Mouse (Mus musculus) heart, embryonic 15.5 days (tissue): ENCODE data around the gene Ccdc148. TPM values are rescaled to one million over a fixed set of nuclear protein-coding genes. Genes with fewer than 3 reads are reported as not detected.

ENCODE experiments used
- ATAC-seq: fragments of 200-750 bp; cut with Nextera tagmentation; replicated peaks from 2 replicates; pipeline ENCODE4 v1.8.0; 2017; ENCODE audit warnings: low read depth, moderate TSS enrichment; ENCODE audit not compliant: insufficient number of reproducible peaks, insufficient read depth, low FRiP score
- H3K27ac ChIP-seq: fragments of 300-500 bp; sonication (generic); 2 replicates; pipeline ENCODE4 v1.5.1; 2015; ENCODE audit warnings: mild to moderate bottlenecking, inconsistent platforms
- H3K27me3 ChIP-seq: fragments of 300-500 bp; sonication (generic); 2 replicates; pipeline ENCODE4 v1.6.1; 2015; ENCODE audit warnings: inconsistent platforms
- H3K36me3 ChIP-seq: fragments of 300-500 bp; sonication (generic); 2 replicates; pipeline ENCODE4 v1.6.1; 2015; ENCODE audit warnings: mild to moderate bottlenecking, inconsistent platforms
- H3K4me1 ChIP-seq: fragments of 300-500 bp; sonication (generic); replicated peaks from 2 replicates; pipeline ENCODE4 v1.6.1; 2015; ENCODE audit warnings: inconsistent platforms
- H3K4me2 ChIP-seq: fragments of 300-500 bp; sonication (generic); 2 replicates; pipeline ENCODE4 v1.6.1; 2015; ENCODE audit warnings: inconsistent platforms, mild to moderate bottlenecking, moderate library complexity
- H3K4me3 ChIP-seq: fragments of 300-500 bp; sonication (generic); 2 replicates; pipeline ENCODE4 v1.5.1; 2015; ENCODE audit warnings: mild to moderate bottlenecking, inconsistent platforms
- H3K9ac ChIP-seq: fragments of 300-500 bp; sonication (generic); 2 replicates; pipeline ENCODE4 v1.6.1; 2015; ENCODE audit warnings: mild to moderate bottlenecking, inconsistent platforms
- H3K9me3 ChIP-seq: fragments of 300-500 bp; sonication (generic); replicated peaks from 2 replicates; pipeline ENCODE4 v1.6.1; 2016; ENCODE audit warnings: inconsistent platforms
- WGBS: fragments of 180-500 bp; shearing (Covaris S2); methylation state at CpG from one replicate; pipeline ENCODE4 v1.1.7; 2015; ENCODE audit warnings: mixed read lengths; 5-methylcytosine and 5-hydroxymethylcytosine counted together
- polyA plus RNA-seq: library from polyadenylated mRNA; unstranded; fragments of >200 nt; fragmentation: Nextera tagmentation; extraction: Ambion mirVana; gene quantifications from 2 replicates; pipeline ENCODE4 v1.2.1, GENCODE M21; 2015

The Ccdc148 gene
- polyA plus RNA-seq: 0.94 and 1.2 TPM in 2 replicates

DNA sequence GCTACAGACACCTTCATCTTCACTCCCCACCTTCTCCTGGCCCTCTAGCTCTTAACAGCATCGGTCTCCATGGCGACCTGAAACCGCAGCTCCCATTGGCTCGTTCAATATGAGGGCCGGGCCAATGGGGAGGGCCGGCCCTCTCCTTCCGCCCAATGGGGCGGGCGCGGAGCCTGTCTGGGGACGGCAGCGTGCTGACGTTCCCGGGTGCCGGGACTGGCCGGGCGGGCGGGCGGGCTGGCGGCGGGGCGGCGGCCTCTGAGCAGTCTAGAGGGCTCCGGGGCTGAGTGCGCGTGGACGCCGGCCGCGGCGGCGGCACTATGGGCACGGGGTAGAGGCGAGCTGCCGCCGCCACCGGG is at the start of gene Ccdc148, which contains the start of gene Pkp4:
TSS of gene Ccdc148 (minus strand) at position 79 of the 359 bp plus-strand sequence.
TSS of gene Pkp4 (plus strand) at position 246 of the 359 bp plus-strand sequence.
- peaks cover 15% of the 10 kb centered on the region for H3K4me1 ChIP-seq
- peak within 1 kb of the TSS; percentile 76 for H3K4me2 ChIP-seq
- H3K4me3 ChIP-seq: peak within 1 kb of the TSS; percentile 96
- WGBS: under 1% methylated on average over 33 of the region's 37 CpGs
- H3K36me3 ChIP-seq: no peaks in the 10 kb centered on the region
- peak; percentile 95 for ATAC-seq
- H3K27ac ChIP-seq: peak within 1 kb of the TSS; percentile 98
- no peaks in the 10 kb centered on the region for H3K27me3 ChIP-seq
- H3K9ac ChIP-seq: peak within 1 kb of the TSS; percentile 96
- H3K9me3 ChIP-seq: no peaks in the 10 kb centered on the region

DNA sequence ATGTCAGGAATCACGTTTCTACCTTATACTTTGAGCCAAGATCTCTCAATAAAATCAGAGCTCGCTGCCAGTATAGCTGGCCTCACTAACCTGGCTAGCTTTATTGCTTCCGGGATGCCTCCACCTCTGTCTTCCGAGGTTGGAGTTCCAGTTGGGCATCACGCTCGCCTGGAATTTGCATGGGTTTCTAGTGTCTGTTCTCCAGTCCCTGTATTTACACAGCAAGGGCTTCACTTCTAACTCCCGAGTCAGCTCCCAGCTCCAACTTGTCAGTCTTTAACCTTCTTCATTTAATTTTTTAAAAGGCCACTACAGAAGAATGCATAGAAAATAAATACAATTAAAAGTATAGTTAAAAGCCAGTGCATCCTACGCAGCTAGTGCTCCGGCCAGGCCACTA is 47.8 kb upstream of the Ccdc148 start:
- no peaks in the 10 kb centered on the region for H3K9me3 ChIP-seq
- no peaks in the 10 kb centered on the region for H3K27me3 ChIP-seq
- 59% methylated on average over 9 of the region's 9 CpGs for WGBS
- no peak overlapping the region for H3K4me3 ChIP-seq
- no peak overlapping the region for H3K9ac ChIP-seq
- no peaks in the 10 kb centered on the region for H3K36me3 ChIP-seq
- H3K27ac ChIP-seq: peak overlapping the region; percentile 89
- H3K4me2 ChIP-seq: peak overlapping the region; percentile 55; the same call in 1 of the 2 replicates
- peaks cover 44% of the 10 kb centered on the region for H3K4me1 ChIP-seq
- ATAC-seq: no peak

DNA sequence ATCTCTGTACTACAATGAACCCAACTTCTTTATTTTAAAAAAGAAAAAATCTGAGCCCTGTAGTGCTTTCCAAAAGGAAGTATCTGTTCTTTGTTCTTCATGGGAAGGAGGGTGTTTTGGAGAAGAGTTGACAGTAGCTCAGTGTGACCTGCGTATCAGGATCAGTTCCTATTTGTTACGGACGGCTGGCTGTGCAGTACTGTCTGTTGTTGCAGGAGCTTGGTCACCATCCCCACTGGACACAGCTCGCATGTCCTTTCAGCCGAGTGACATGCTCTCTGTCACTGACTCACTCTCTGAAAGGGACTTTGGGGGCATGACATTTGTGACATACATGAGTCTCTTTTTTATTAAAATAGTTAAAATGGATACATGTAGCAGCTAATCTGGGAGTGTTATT is 47.2 kb upstream of the Ccdc148 start:
- Histone ChIP-seq H3K9ac (peak overlapping the region; percentile 21; the same call in 1 of the 2 replicates), H3K4me3 (peak overlapping the region; percentile 21; the same call in 1 of the 2 replicates), H3K36me3 (no peaks in the 10 kb centered on the region), H3K4me2 (peak overlapping the region; percentile 55), H3K9me3 (no peaks in the 10 kb centered on the region), H3K27me3 (no peaks in the 10 kb centered on the region), H3K27ac (peak overlapping the region; percentile 89), H3K4me1 (peaks cover 49% of the 10 kb centered on the region)
- ATAC-seq: 0 out of 2 replicates have a peak, but pooled peaks have one; percentile 36
- 17% methylated on average over 5 of the region's 5 CpGs for WGBS

DNA sequence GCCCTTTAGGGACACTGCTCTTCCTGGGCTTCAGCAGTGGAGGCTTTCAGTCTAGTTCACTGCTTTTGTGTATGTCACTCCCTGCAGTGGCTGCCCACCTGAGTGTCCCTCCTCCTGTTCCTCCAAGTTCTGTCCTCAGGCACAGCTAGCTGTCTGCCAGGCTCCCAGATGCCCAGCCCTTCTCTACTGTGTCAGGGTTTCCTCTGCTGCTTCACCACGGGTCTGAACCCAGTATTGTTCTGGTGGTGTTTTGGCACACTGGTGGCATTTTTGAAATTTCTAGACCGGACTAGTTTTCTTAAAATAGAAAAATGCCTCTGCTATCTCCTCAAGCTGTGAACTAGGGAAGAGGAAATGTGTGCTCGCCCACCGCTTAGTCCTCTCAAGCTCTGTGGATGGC is 46.8 kb upstream of the Ccdc148 start:
- Histone ChIP-seq H3K4me1 (peaks cover 53% of the 10 kb centered on the region), H3K4me2 (peak overlapping the region; percentile 55), H3K27ac (peak overlapping the region; percentile 89), H3K4me3 (peak overlapping the region; percentile 21), H3K27me3 (no peaks in the 10 kb centered on the region), H3K36me3 (no peaks in the 10 kb centered on the region), H3K9me3 (no peaks in the 10 kb centered on the region), H3K9ac (no peak overlapping the region; the same call in 1 of the 2 replicates)
- 9% methylated on average over 4 of the region's 4 CpGs for WGBS
- ATAC-seq: peak; percentile 75

DNA sequence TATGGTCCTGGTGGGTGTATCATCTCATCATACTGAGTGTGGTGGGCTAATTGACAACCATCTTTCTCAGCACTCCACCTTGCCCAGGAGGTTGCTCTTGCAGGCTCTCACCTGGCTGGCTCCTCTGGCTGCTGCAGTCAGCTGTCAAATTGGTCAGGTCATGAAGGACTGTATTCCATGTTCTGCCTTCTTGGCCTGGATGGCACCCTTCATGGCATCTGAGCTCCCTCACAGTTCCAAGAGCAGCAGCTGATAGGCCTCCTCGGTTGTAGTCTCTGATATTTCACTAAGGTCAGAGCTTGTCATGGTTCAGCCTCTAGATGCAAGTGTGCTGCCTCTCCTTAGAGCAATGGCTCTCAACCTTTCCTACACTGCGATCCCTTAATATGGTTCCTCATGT is 45.7 kb upstream of the Ccdc148 start:
- WGBS: 69% methylated on average over 2 of the region's 2 CpGs
- no peak for ATAC-seq
- Histone ChIP-seq H3K4me2 (no peak overlapping the region), H3K27me3 (no peaks in the 10 kb centered on the region), H3K4me3 (no peak overlapping the region), H3K9ac (no peak overlapping the region), H3K36me3 (no peaks in the 10 kb centered on the region), H3K9me3 (no peaks in the 10 kb centered on the region), H3K27ac (peak overlapping the region; percentile 89), H3K4me1 (peaks cover 55% of the 10 kb centered on the region)

DNA sequence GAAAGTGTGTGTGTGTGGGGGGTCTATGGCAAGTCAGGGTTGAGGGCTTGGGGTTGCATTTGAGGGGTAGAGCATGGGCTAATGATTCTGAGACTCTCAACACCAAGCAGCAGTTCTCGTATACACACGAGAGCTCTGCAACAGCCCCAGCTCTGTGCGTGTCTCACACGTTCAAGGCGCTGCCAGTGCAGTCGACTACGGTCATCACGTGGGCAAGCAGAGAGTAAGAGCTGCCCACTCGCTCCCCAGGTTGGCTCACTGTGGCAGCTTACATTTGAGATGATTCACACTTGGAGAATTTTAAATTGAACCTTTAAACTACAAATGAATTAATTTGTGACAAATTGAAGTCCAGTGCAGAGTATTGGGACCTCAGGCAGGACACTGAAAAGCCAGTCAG is 44.6 kb upstream of the Ccdc148 start:
- H3K4me3 ChIP-seq: no peak overlapping the region
- ATAC-seq: no peak
- H3K4me2 ChIP-seq: no peak overlapping the region
- H3K4me1 ChIP-seq: peaks cover 62% of the 10 kb centered on the region
- no peaks in the 10 kb centered on the region for H3K9me3 ChIP-seq
- WGBS: 86% methylated on average over 9 of the region's 9 CpGs
- no peaks in the 10 kb centered on the region for H3K27me3 ChIP-seq
- H3K27ac ChIP-seq: no peak overlapping the region
- no peak overlapping the region for H3K9ac ChIP-seq
- H3K36me3 ChIP-seq: no peaks in the 10 kb centered on the region

DNA sequence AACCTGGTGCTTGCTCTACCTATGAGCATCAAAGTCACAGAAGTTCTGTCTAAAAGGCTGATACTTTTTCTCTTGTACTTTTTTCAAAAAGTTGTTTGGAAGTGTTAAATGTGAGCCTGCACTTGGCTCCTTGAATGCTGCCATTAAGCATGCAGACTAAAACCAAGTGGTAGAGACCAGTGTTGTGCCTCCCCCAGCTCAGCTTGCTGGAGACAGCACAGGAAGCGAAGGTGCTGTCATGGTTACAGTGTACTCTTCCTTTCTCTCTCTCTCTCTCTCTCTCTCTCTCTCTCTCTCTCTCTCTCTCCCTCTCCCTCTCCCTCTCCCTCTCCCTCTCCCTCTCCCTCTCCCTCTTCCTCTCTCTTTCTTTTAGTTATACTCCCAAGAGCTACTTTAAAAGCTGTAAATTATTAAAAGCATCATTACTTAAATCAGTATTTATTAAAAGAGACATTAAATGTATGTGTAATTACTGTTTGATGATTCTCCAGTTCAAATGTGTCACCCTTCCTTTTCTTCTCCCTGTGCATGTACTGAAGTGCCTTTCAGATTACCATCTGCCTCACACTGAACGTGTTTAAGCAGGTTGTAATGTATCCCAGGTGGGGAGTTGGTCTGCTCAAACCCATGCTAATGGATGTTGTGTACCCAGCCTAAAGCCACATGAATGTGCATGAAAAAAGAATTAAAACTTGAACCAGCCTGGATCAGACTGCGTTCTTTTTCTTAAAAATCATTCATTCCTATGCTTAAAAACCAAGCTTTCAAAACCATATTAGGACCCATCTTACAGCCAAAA is 43.3 kb upstream of the Ccdc148 start:
- H3K36me3 ChIP-seq: no peaks in the 10 kb centered on the region
- H3K9me3 ChIP-seq: no peaks in the 10 kb centered on the region
- no peak overlapping the region for H3K9ac ChIP-seq
- H3K27me3 ChIP-seq: no peaks in the 10 kb centered on the region
- no peak for ATAC-seq
- no peak overlapping the region for H3K4me2 ChIP-seq
- no peak overlapping the region for H3K4me3 ChIP-seq
- 54% methylated on average over 3 of the region's 3 CpGs for WGBS
- H3K4me1 ChIP-seq: peaks cover 63% of the 10 kb centered on the region
- H3K27ac ChIP-seq: peak overlapping the region; percentile 73

DNA sequence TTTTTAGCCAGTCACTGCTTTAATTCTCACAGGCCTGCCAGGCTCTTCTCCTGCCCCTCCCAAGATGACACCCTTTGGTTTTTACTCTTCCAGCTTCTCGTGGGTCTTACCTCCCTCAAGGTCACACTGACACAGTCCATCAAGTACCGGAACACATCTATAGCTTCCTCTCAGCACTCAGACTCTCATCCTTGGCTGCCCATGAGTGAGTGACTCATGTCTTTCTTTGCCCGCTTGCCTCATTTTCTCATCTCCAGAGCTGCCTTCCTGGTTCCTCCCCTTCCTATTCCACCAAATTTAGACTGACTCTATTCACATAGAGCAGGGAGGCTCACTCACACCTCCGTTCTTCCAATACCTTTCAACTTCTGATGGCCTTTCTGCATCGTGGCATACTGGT is 42.4 kb upstream of the Ccdc148 start:
- H3K36me3 ChIP-seq: no peaks in the 10 kb centered on the region
- H3K9ac ChIP-seq: no peak overlapping the region
- H3K4me2 ChIP-seq: no peak overlapping the region
- peak overlapping the region; percentile 73 for H3K27ac ChIP-seq
- no peak overlapping the region for H3K4me3 ChIP-seq
- ATAC-seq: 0 out of 2 replicates have a peak, but pooled peaks have one; percentile 8
- H3K4me1 ChIP-seq: peaks cover 56% of the 10 kb centered on the region
- no peaks in the 10 kb centered on the region for H3K9me3 ChIP-seq
- 28% methylated on average over 5 of the region's 5 CpGs for WGBS
- H3K27me3 ChIP-seq: no peaks in the 10 kb centered on the region

DNA sequence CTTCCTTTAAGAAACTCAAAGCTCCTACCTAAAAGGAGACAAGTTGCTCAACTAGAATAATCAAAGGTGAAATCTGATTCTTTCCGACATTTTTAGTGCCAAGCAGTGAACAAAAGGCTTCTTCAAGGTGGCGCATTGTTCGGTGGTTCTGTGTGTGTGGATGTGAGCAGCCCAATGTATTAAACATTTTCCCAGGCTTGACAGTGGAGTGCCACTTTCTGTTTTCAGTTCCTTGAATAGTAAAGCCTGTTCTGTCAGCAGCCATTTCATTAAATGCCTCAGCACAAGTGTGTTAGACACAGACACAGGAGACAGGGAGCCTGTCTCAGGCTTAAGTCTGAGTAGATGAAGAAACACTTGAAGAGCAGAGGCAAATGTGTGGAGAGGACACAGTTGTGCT is 40.0 kb upstream of the Ccdc148 start:
- no peak overlapping the region for H3K4me3 ChIP-seq
- H3K9ac ChIP-seq: no peak overlapping the region
- H3K4me1 ChIP-seq: peaks cover 43% of the 10 kb centered on the region
- H3K27ac ChIP-seq: peak overlapping the region; percentile 25
- ATAC-seq: no peak
- WGBS: 84% methylated on average over 3 of the region's 3 CpGs
- no peaks in the 10 kb centered on the region for H3K36me3 ChIP-seq
- no peaks in the 10 kb centered on the region for H3K9me3 ChIP-seq
- no peaks in the 10 kb centered on the region for H3K27me3 ChIP-seq
- no peak overlapping the region for H3K4me2 ChIP-seq

DNA sequence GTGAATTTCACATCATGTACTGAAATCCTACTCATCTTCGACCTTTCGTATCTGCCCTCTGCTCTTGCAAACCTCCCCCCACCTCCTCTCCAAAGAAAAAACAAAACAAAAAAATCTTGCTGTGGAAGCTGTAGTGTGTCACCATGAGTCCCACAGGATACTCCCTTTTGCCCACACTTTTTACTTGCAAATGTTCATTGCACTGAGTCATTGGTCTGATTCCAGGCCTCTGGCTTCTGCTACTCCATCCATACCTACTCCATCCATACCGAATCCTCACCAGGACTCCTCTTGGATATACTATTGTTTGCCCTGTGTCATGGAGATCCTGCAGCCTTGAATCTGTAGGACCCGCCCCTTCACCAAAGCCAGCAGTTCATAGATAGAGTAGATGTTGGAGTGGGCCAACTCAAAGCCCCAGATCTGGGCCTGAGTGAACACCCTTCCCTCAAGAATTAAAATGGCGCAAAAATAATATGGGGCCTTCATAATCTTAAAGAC is 39.0 kb upstream of the Ccdc148 start:
- ATAC-seq: no peak

DNA sequence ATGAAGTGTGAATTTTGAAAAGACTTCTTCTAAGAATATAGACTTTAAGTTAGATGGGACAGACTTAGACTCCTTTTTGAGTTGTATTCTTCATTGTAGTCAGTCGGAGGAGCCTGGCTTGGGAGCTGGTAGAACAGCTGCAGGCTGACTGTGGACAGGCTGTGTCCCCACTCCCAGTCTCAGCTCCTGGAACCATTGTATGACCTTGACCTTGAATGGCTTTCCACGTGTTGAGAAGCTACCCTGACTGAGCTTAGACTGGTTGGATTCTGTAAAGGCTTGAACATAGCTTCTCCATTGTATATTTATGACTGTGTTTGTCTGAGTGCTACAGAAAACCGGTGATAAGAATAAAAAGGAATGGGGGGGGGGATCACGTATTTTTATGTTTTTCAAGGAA is 36.7 kb upstream of the Ccdc148 start:
- Histone ChIP-seq H3K4me2 (no peak overlapping the region), H3K27me3 (no peaks in the 10 kb centered on the region), H3K4me3 (no peak overlapping the region), H3K4me1 (peaks cover 33% of the 10 kb centered on the region), H3K27ac (no peak overlapping the region), H3K9ac (no peak overlapping the region), H3K36me3 (no peaks in the 10 kb centered on the region), H3K9me3 (no peaks in the 10 kb centered on the region)
- WGBS: 71% methylated on average over 4 of the region's 4 CpGs
- ATAC-seq: no peak

More for the DNA sequence above, 39.0 kb upstream of the Ccdc148 start:
- H3K9me3 ChIP-seq: no peaks in the 10 kb centered on the region
- H3K27me3 ChIP-seq: no peaks in the 10 kb centered on the region
- no peak overlapping the region for H3K4me3 ChIP-seq
- no peak overlapping the region for H3K9ac ChIP-seq
- 90% methylated on average over 5 of the region's 5 CpGs for WGBS
- no peaks in the 10 kb centered on the region for H3K36me3 ChIP-seq
- no peak overlapping the region for H3K27ac ChIP-seq
- no peak overlapping the region for H3K4me2 ChIP-seq
- H3K4me1 ChIP-seq: peaks cover 37% of the 10 kb centered on the region
